Mouse (Mus musculus) CH12.LX (cell line): ENCODE results near the gene Arl6ip4. TPM values are rescaled to one million over a fixed set of nuclear protein-coding genes. Genes with fewer than 3 reads are reported as not detected.
A peak's percentile ranks its signal among the peaks of the same experiment; 100 is the strongest.

Experiments
- DNase-seq: peaks from one replicate; pipeline ENCODE4 v3.0.0-alpha.2; 2013; ENCODE audit errors: extremely low read depth
- H3K27ac ChIP-seq: 2 replicates; pipeline ENCODE4 v1.5.1; 2012; ENCODE audit warnings: low read depth, mild to moderate bottlenecking, control low read depth, moderate library complexity; ENCODE audit not compliant: insufficient read depth
- H3K27me3 ChIP-seq: replicated peaks from 2 replicates; pipeline ENCODE3; 2012; ENCODE audit warnings: inconsistent platforms
- H3K36me3 ChIP-seq, 2 experiments: replicated peaks in 1 of 2; 2 replicates each; pipeline versions ENCODE3 to v1.6.1; 2012; ENCODE audit warnings: inconsistent platforms in 1 of 2, low read length in 1 of 2, mild to moderate bottlenecking in 1 of 2, mixed read lengths in 1 of 2, moderate library complexity in 1 of 2; ENCODE audit not compliant: control insufficient read depth in 1 of 2, insufficient read depth in 1 of 2
- H3K4me1 ChIP-seq, 2 experiments: 2 replicates each; pipeline ENCODE4 v1.6.1; 2012; ENCODE audit warnings: inconsistent platforms in 1 of 2, moderate library complexity in 1 of 2; ENCODE audit not compliant: insufficient read depth in 2 of 2, control insufficient read depth in 1 of 2
- H3K4me2 ChIP-seq: 2 replicates; pipeline ENCODE4 v1.6.1; 2012; ENCODE audit warnings: low read depth, mild to moderate bottlenecking, control low read depth; ENCODE audit not compliant: poor library complexity, insufficient read depth, severe bottlenecking
- H3K4me3 ChIP-seq, 3 experiments: fragments of 150-350 bp in 1 of 3; sonication (generic) in 1 of 3; replicated peaks in 1 of 3; 2 replicates each; pipeline versions ENCODE3 to v1.5.1; 2011 to 2012; ENCODE audit warnings: low read depth in 2 of 3, low read length in 2 of 3, mild to moderate bottlenecking in 2 of 3, moderate library complexity in 2 of 3, control low read depth in 1 of 3, improper control_type of control experiment in 1 of 3, inconsistent platforms in 1 of 3, mixed read lengths in 1 of 3; ENCODE audit not compliant: poor library complexity in 1 of 3
- H3K79me2 ChIP-seq: replicated peaks from 2 replicates; pipeline ENCODE4 v1.6.1; 2012; ENCODE audit warnings: mild to moderate bottlenecking, moderate library complexity; ENCODE audit not compliant: control insufficient read depth, poor library complexity, insufficient read depth, severe bottlenecking; ENCODE audit errors: extremely low read depth
- H3K9ac ChIP-seq: 2 replicates; pipeline ENCODE4 v1.6.1; 2012; ENCODE audit warnings: low read depth, mild to moderate bottlenecking, control low read depth, moderate library complexity; ENCODE audit not compliant: insufficient read depth
- H3K9me3 ChIP-seq: replicated peaks from 2 replicates; pipeline ENCODE3; 2012; ENCODE audit warnings: low read length, inconsistent platforms, mixed read lengths
- BHLHE40 ChIP-seq: IDR thresholded peaks from 2 replicates; pipeline ENCODE4 v1.6.1; 2011; ENCODE audit warnings: mild to moderate bottlenecking, low read depth, low read length, improper control_type of control experiment
- CHD1 ChIP-seq: IDR thresholded peaks from 2 replicates; pipeline ENCODE4 v1.6.1; 2012; ENCODE audit warnings: low read depth, low read length, improper control_type of control experiment, inconsistent platforms
- CHD2 ChIP-seq: IDR thresholded peaks from 2 replicates; pipeline ENCODE4 v1.6.1; 2011; ENCODE audit warnings: low read length, improper control_type of control experiment
- CTCF ChIP-seq, 2 experiments: IDR thresholded peaks in 1 of 2; conservative IDR thresholded peaks in 1 of 2; 2 replicates each; pipeline ENCODE4 v1.5.1; 2011 to 2012; ENCODE audit warnings: low read depth in 2 of 2, low read length in 2 of 2, improper control_type of control experiment in 1 of 2, inconsistent platforms in 1 of 2, mild to moderate bottlenecking in 1 of 2, moderate library complexity in 1 of 2
- E2F4 ChIP-seq: IDR thresholded peaks from 2 replicates; pipeline ENCODE4 v1.6.1; 2011; ENCODE audit warnings: low read depth, low read length, improper control_type of control experiment; ENCODE audit not compliant: insufficient replicate concordance
- ELF1 ChIP-seq: IDR thresholded peaks from 2 replicates; pipeline ENCODE4 v1.6.1; 2014; ENCODE audit warnings: low read depth, mild to moderate bottlenecking, inconsistent platforms, low read length, improper control_type of control experiment
- EP300 ChIP-seq: IDR thresholded peaks from 2 replicates; pipeline ENCODE4 v1.6.1; 2011; ENCODE audit warnings: low read length, improper control_type of control experiment
- GABPA ChIP-seq: IDR thresholded peaks from 2 replicates; pipeline ENCODE4 v1.6.1; 2012; ENCODE audit warnings: low read depth, low read length, improper control_type of control experiment, inconsistent platforms; ENCODE audit not compliant: insufficient replicate concordance
- HCFC1 ChIP-seq: IDR thresholded peaks from 2 replicates; pipeline ENCODE4 v1.6.1; 2012; ENCODE audit warnings: low read depth, mild to moderate bottlenecking, inconsistent platforms, low read length, improper control_type of control experiment
- IRF4 ChIP-seq: IDR thresholded peaks from 2 replicates; pipeline ENCODE4 v1.6.1; 2014; ENCODE audit warnings: low read depth, mild to moderate bottlenecking, inconsistent platforms, low read length, improper control_type of control experiment
- JUN ChIP-seq: IDR thresholded peaks from 2 replicates; pipeline ENCODE4 v1.6.1; 2011; ENCODE audit warnings: low read depth, mild to moderate bottlenecking, low read length, improper control_type of control experiment, moderate library complexity; ENCODE audit not compliant: insufficient read depth
- JUND ChIP-seq: conservative IDR thresholded peaks from 2 replicates; pipeline ENCODE4 v1.6.1; 2011; ENCODE audit warnings: low read depth, low read length, improper control_type of control experiment
- KAT2A ChIP-seq: IDR thresholded peaks from 2 replicates; pipeline ENCODE4 v1.6.1; 2012; ENCODE audit warnings: low read length, improper control_type of control experiment, inconsistent platforms; ENCODE audit not compliant: insufficient replicate concordance
- MAFK ChIP-seq: IDR thresholded peaks from 2 replicates; pipeline ENCODE4 v1.6.1; 2011; ENCODE audit warnings: low read length, improper control_type of control experiment; ENCODE audit not compliant: insufficient replicate concordance
- MAX ChIP-seq: IDR thresholded peaks from 2 replicates; pipeline ENCODE4 v1.6.1; 2011; ENCODE audit warnings: low read length, improper control_type of control experiment
- MAZ ChIP-seq: IDR thresholded peaks from 2 replicates; pipeline ENCODE4 v1.6.1; 2012; ENCODE audit warnings: low read depth, mild to moderate bottlenecking, inconsistent platforms, low read length, improper control_type of control experiment, moderate library complexity
- MXI1 ChIP-seq: IDR thresholded peaks from 2 replicates; pipeline ENCODE4 v1.6.1; 2011; ENCODE audit warnings: mild to moderate bottlenecking, low read depth, low read length, improper control_type of control experiment
- MYC ChIP-seq: IDR thresholded peaks from 2 replicates; pipeline ENCODE4 v1.6.1; 2011; ENCODE audit warnings: low read depth, mild to moderate bottlenecking, improper control_type of control experiment, low read length
- NELFE ChIP-seq: IDR thresholded peaks from 2 replicates; pipeline ENCODE4 v1.6.1; 2011; ENCODE audit warnings: low read depth, low read length, improper control_type of control experiment
- NRF1 ChIP-seq: IDR thresholded peaks from 2 replicates; pipeline ENCODE4 v1.6.1; 2014; ENCODE audit warnings: low read depth, mild to moderate bottlenecking, inconsistent platforms, low read length, improper control_type of control experiment, moderate library complexity
- PAX5 ChIP-seq: IDR thresholded peaks from 2 replicates; pipeline ENCODE4 v1.6.1; 2012; ENCODE audit warnings: low read length, inconsistent platforms, mixed read lengths
- POLR2AphosphoS2 ChIP-seq: IDR thresholded peaks from 2 replicates; pipeline ENCODE4 v1.6.1; 2011; ENCODE audit warnings: low read depth, low read length, improper control_type of control experiment
- RCOR1 ChIP-seq: conservative IDR thresholded peaks from 2 replicates; pipeline ENCODE4 v1.6.1; 2012; ENCODE audit warnings: low read depth, mild to moderate bottlenecking, inconsistent platforms, low read length, improper control_type of control experiment
- SMC3 ChIP-seq: IDR thresholded peaks from 2 replicates; pipeline ENCODE4 v1.6.1; 2011; ENCODE audit warnings: low read depth, low read length, improper control_type of control experiment
- TBP ChIP-seq: conservative IDR thresholded peaks from 2 replicates; pipeline ENCODE4 v1.6.1; 2011; ENCODE audit warnings: low read depth, low read length, improper control_type of control experiment
- TCF12 ChIP-seq: IDR thresholded peaks from 2 replicates; pipeline ENCODE4 v1.6.1; 2014; ENCODE audit warnings: low read depth, mild to moderate bottlenecking, inconsistent platforms, low read length, improper control_type of control experiment
- UBTF ChIP-seq: IDR thresholded peaks from 2 replicates; pipeline ENCODE4 v1.6.1; 2012; ENCODE audit warnings: low read depth, mild to moderate bottlenecking, inconsistent platforms, low read length, improper control_type of control experiment, moderate library complexity
- USF1 ChIP-seq: IDR thresholded peaks from 2 replicates; pipeline ENCODE4 v1.6.1; 2014; ENCODE audit warnings: low read depth, mild to moderate bottlenecking, inconsistent platforms, low read length, improper control_type of control experiment
- USF2 ChIP-seq: conservative IDR thresholded peaks from 2 replicates; pipeline ENCODE4 v1.6.1; 2011; ENCODE audit warnings: low read depth, low read length, improper control_type of control experiment
- ZC3H11A ChIP-seq: IDR thresholded peaks from 2 replicates; pipeline ENCODE4 v1.6.1; 2012; ENCODE audit warnings: low read depth, mild to moderate bottlenecking, inconsistent platforms, low read length, improper control_type of control experiment
- ZKSCAN1 ChIP-seq: IDR thresholded peaks from 2 replicates; pipeline ENCODE4 v1.6.1; 2012; ENCODE audit warnings: low read depth, inconsistent platforms, low read length, improper control_type of control experiment, borderline replicate concordance
- ZMIZ1 ChIP-seq: IDR thresholded peaks from 2 replicates; pipeline ENCODE4 v1.6.1; 2012; ENCODE audit warnings: low read depth, mild to moderate bottlenecking, inconsistent platforms, low read length, improper control_type of control experiment
- ZNF384 ChIP-seq: IDR thresholded peaks from 2 replicates; pipeline ENCODE4 v1.6.1; 2012; ENCODE audit warnings: low read depth, low read length, improper control_type of control experiment, inconsistent platforms
- dilution Hi-C: fragments of 300-500 bp; cut with MboI; formaldehyde crosslinking; loops from 2 replicates; pipeline ENCODE4 v1.14.3; 2020; ENCODE audit warnings: low sequenced_read_pairs; ENCODE audit not compliant: extremely low pct_unique_long_range_greater_than_20kb, extremely low pct_ligation_motif_present
- in situ Hi-C: fragments of 300-500 bp; cut with MboI; formaldehyde crosslinking; loops from 3 replicates; pipeline ENCODE4 v1.14.3; 2019; ENCODE audit warnings: low sequenced_read_pairs, low pct_ligation_motif_present, low pct_unique_long_range_greater_than_20kb, mixed read lengths
- polyA plus RNA-seq: library from polyadenylated mRNA; unstranded; fragments of >175 nt; gene quantifications from 2 replicates; pipeline ENCODE4 v1.2.1, GENCODE M21; 2012; ENCODE audit warnings: low read depth; ENCODE audit not compliant: insufficient read length
- total RNA-seq, 2 experiments: library from RNA; depleted of rRNA; stranded (reverse); fragments of 300-350 nt in 1 of 2; fragments of >200 nt in 1 of 2; gene quantifications; 2 replicates each; pipeline ENCODE4 v1.2.3; 2012 to 2014

Arl6ip4 gene
- total and polyA plus RNA-seq, 3 experiments: 37.2 to 130 (median 63.2) TPM

- TF ChIP-seq ZC3H11A (no peak), NRF1 (no peak), MAFK (no peak)
These were observed 4.7 kb upstream of the Arl6ip4 start (continued) for GRCm38 (mm10) chr5:124111077-124111741.

- no peaks in the 10 kb centered on the region for H3K27me3 ChIP-seq
- peaks cover 14 to 22% of the 10 kb centered on the region in 2 experiments for H3K36me3 ChIP-seq
- peak within 1 kb of the TSS; percentile 89 for H3K27ac ChIP-seq
- H3K4me2 ChIP-seq: peak within 1 kb of the TSS; percentile 81
- in situ Hi-C loops: no loop called here
- H3K9me3 ChIP-seq: no peaks in the 10 kb centered on the region
- peak within 1 kb of the TSS; percentile 81 for H3K9ac ChIP-seq
- dilution Hi-C loops: no loop called here
- H3K4me3 ChIP-seq: peak within 1 kb of the TSS; percentile 88 to 99 (median 96)
- DNase-seq: peak; percentile 97
- H3K79me2 ChIP-seq: peaks cover 8% of the 10 kb centered on the region
- peaks cover 6 to 25% of the 10 kb centered on the region in 2 experiments for H3K4me1 ChIP-seq
- TF ChIP-seq RCOR1 (no peak), MAX (peak; percentile 95), BHLHE40 (peak; percentile 92), CHD2 (peak; percentile 43; the same call in 1 of the 2 replicates), ZKSCAN1 (no peak), HCFC1 (peak; percentile 75), PAX5 (no peak), MYC (peak; percentile 15; the same call in 1 of the 2 replicates), JUND (no peak), ZMIZ1 (no peak; the same call in 1 of the 2 replicates), ZNF384 (no peak), TBP (peak; percentile 55; the same call in 1 of the 2 replicates), NELFE (peak; percentile 78), JUN (no peak), MAFK (0 out of 2 replicates have a peak, but pooled peaks have one; percentile 10), UBTF (no peak), MAZ (peak; percentile 18; the same call in 1 of the 2 replicates), MXI1 (peak; percentile 85; the same call in 1 of the 2 replicates), EP300 (no peak), USF1 (peak; percentile 95), USF2 (peak; percentile 94), CHD1 (no peak), GABPA (no peak), TCF12 (peak; percentile 56), E2F4 (peak; percentile 74; the same call in 1 of the 2 replicates), CTCF (conservative IDR thresholded peaks at IDR 0.05 in 1 of 2, IDR thresholded peaks at IDR 0.05 in 1 of 2; ENCODE audit: low read depth in 2 of 2, low read length in 2 of 2) (peak in 1 of 2 experiments; percentile 65; a peak in 2 of 4 replicates), KAT2A (peak; percentile 46; the same call in 1 of the 2 replicates), IRF4 (peak; percentile 56), ZC3H11A (no peak), POLR2AphosphoS2 (no peak; the same call in 1 of the 2 replicates), NRF1 (peak; percentile 69), ELF1 (peak; percentile 98), SMC3 (peak; percentile 33; the same call in 1 of the 2 replicates)
These were observed 4.0 kb upstream of the Arl6ip4 start, which contains the start of gene Ogfod2 for GRCm38 (mm10) chr5:124111742-124112497. Ogfod2 (plus strand) TSS chr5:124112297.
